Mouse (Mus musculus): Measurements from ENCODE around the gene Gm10100.
"Not testable (repeated sequence)": the region's sequence is repeated elsewhere in the genome, so short reads cannot be mapped to it uniquely, and the experiment has no call there.

Gm10100 gene

DNA sequence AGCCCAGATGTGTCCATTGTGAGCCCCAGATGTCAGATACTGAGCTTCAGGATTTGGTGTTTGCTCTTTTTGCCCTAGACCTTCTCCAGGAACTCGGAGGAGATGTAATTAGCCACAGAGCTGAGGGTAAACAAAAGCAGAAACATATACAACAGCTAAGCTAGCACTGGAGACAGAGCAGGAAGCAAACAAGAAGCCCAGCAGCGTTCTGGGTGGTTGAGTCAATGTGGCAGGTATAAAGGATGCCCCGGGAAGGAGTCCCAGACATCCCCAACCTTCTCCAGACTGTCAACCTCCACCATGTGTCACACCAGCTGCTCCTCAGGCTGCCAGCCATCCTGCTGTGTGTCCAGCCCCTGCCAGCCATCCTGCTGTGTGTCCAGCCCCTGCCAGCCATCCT, at the start of gene Gm10100:
Gene Gm10100 (plus strand): TSS at position 301 of the 400 bp plus-strand sequence.
- DNase-seq (ENCODE audit: low read depth, low spot score), result no peak

DNA sequence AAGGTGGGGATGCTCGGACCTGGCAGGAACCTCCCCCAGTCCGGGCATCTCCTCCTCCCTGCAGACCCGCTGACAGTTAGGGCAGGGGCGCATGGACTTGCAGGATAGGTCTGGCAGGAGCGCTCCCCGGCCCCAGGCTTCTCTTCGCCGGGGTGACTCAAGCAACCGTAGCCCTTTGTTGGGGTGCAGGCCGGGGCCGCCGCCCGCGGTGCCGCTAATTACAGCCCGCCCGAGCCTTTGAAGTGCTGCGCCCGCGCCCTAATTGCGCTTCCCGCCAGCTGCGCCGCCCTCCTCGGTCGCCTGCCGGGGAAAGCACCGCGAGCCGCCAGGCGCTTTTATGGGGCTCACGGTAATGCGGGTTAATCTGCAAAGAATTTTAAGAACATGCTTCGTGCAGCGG, 48.7 kb upstream of the Gm10100 start:
- peak; percentile 18 for DNase-seq (ENCODE audit: low read depth, low spot score)

DNA sequence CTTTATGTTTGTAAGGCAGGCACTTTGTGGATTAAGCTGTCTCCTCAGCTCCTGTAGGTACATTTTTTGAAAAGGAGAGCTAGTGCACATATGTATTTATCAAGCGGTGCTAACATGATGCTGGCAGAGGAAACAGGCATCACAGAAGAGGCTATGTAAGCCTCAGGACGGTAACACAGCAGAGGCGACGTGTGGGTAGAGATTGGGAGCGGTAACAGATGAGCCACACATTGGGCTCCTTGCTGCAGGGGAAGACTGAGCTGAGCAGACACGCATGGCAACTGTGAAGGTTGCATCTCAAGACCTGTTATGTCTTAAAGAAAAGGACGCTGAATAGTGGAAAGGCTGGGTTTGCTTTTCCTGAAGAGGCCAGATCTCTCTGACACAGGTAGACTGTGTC, 43.3 kb upstream of the Gm10100 start:
- DNase-seq (ENCODE audit: low read depth, low spot score), result no peak

DNA sequence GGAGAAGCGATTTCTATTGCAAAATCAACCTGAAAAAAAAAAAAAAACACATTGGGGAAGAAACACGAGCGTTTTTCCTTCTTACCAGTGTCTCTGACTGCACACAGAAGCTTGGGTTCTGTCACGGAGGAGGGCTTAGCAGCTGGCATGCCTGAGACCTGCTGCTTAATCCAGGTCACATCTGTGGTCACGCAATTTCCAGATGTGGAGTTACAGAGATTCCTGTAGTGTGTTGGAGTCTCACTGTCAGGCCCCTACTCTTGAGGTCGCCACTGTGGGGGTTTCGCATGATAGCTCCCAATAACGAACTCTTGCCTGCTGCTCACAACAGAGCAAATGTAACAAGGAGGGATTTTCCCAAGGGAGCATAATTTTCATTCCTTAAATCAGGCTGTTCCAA, 42.1 kb upstream of the Gm10100 start:
- DNase-seq (ENCODE audit: low read depth, low spot score), result no peak

DNA sequence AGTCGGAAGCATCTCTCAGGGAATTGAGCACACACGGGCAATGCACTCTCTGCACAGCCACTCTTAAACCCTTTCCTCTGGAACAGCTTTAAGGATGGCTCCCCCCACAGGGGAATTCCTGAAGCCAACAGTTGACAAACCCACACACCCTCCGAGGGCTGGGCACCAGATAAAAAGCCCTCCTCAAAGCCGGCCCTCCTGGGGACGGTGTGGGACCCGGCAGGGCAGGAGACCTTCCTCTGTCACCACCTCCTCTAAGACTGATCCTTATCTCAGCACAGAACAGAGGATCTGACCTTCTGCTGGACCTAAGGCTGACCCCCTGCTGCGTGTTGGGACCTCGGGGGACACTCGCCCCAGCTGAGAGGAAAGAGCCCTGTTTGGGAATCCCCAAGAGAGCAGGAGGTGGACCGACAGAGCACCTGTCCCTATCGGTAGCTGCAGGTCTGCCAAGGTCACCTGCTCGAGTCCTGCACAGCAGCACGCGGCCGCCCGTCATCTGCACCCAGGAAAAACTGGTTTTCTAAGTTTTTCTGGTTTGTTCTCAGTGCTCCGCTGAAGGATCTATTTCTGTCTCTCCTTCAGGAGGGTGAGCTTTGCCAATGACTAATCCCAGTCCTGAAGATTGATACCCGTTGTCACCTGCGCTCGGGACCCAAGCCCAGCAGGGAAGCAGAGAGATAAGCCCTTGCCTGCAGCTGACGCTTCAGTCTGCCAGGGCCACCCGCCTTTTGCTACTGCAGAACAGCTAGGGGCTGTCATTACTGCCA, 40.2 kb upstream of the Gm10100 start, which contains the start of gene Tspear:
Gene Tspear (plus strand): TSS at position 675 of the 770 bp plus-strand sequence.
- no peak for DNase-seq (ENCODE audit: low read depth, low spot score)

DNA sequence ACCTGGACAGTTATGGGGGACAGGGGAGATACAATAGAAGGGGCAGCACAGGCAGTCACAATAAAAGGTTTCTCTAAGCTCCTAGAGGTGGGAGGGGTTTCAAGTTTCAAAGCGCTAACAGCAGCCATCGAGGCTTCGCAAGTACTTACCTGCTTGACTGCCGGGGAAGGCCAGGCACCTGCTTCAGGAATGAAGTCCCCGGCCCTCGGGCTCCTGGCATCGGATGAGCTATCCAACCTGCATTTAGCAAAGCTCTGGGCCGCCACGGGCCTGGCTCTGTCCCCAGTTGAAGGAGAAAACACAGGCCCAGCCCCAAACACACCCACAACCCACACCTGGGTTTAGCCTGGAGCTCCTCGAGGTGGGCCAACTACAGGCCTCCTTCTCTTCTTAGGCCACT, 39.3 kb upstream of the Gm10100 start:
- no peak for DNase-seq (ENCODE audit: low read depth, low spot score)

DNA sequence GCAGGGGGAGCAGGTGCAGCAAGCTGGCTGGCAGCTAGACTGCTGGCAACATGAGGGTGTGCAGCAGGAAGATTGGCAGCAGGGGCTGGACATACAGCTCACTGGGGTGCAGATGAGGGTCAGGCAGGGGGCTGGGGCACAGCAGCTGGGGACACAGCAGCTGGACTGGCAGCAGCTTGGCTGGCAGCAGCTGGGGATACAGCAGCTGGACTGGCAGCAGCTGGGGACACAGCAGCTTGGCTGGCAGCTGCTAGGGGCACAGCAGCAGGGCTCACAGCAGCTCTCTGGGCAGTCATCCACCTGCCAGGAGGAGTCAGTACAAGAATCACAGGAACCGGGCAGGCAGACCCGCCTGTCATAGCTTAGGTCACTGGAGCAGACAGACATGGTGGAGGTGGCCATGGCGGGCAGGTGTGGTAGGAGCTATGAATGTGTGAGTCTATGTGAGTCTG, 35.9 kb upstream of the Gm10100 start, which contains the start of gene Gm19402:
Gene Gm19402 (minus strand): TSS at position 402 of the 452 bp plus-strand sequence.
- DNase-seq (ENCODE audit: low read depth, low spot score), result not testable (repeated sequence)

DNA sequence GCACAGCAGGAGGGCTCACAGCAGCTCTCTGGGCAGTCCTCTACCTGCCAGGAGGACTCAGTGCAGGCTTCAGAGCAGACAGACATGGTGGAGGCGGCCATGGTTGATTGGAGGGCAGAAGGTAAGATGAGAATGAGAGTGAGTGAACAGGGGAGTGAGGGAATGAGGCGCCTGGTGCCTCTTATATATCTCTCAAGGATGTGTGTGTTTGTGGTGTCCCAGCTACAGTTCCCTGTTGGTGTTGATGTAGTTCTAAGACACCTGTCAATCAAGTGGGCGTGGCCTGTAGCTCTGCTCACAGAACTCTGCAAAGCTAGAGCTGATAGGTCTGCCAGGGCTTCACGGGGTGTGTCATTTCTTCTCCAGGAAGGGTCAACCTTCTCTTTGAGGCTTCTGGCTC, 29.2 kb upstream of the Gm10100 start, which contains the start of gene Gm9508:
Gene Gm9508 (minus strand): TSS at position 101 of the 400 bp plus-strand sequence.
- no peak for DNase-seq (ENCODE audit: low read depth, low spot score)

DNA sequence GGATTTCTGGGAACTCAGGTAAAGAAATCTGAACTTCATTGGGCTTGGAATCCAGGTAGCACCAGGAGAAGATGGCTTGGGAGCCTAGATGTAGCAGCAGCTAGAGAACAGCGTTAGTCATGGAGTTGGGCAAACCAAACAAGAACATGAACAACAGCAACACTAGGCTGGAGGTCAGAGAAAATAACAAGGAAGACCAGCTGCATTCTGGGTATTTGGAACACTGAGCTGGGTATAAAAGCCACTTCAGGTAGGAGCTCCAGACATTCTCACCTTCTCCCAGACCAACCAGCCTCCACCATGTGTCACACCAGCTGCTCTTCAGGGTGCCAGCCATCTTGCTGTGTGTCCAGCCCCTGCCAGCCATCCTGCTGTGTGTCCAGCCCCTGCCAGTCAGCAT, 20.0 kb upstream of the Gm10100 start, which contains the start of gene Gm10272:
Gene Gm10272 (plus strand): TSS at position 301 of the 400 bp plus-strand sequence.
- DNase-seq (ENCODE audit: low read depth, low spot score), result no peak

DNA sequence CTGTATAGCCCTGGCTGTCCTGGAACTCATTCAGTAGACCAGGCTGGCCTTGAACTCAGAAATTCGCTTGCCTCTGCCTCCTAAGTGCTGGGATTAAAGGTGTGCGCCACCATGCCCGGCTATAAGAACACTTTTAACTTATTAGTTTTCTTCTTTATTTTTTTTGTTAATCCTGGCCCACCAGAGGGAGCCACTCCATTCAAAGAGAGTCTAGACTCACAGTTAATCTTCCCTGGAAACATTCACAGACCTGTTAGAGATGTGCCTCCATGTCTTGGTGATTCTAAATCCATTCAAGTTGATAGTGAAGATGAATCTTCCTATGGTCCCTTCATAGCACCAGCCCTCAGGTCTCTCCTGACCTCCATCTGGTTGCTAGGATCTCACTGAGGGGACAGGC, 16.5 kb upstream of the Gm10100 start:
- no peak for DNase-seq (ENCODE audit: low read depth, low spot score)

DNA sequence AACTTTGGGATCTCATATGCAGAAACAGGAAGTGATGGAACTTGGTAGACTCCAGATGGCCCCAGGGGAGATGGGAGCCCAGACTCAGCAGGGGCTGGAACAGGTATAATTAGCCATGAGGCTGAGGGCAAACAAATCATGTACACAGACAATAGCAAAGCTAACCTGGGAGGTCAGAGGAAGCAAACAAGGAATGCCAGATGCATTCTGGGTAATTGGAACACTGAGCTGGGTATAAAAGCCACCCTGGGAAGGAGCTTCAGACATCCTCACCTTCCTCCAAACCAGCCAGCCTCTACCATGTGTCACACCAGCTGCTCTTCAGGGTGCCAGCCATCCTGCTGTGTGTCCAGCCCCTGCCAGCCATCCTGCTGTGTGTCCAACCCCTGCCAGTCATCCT, 15.1 kb upstream of the Gm10100 start, which contains the start of gene Gm10024:
Gene Gm10024 (plus strand): TSS at position 301 of the 400 bp plus-strand sequence.
- DNase-seq (ENCODE audit: low read depth, low spot score), result not testable (repeated sequence)

DNA sequence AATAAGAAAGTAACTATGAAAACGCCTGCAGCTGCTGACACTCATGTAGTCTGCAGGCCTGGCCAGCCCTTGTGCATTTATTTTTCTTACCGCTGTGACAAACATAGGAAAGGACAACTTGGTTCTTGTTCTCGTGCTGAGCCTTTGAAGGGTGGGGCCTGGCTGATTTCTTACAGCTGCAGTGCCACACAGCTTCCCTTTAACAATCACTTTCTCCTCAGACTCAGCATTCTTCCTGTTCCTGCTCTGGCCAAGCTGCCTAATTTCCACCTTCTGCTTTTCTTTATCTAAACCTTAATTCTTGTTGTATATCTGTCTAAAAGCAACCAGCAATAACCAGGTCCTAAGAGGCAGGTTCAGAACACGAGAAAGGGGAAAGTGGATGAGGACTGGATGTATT, 12.6 kb upstream of the Gm10100 start:
- no peak for DNase-seq (ENCODE audit: low read depth, low spot score)

DNA sequence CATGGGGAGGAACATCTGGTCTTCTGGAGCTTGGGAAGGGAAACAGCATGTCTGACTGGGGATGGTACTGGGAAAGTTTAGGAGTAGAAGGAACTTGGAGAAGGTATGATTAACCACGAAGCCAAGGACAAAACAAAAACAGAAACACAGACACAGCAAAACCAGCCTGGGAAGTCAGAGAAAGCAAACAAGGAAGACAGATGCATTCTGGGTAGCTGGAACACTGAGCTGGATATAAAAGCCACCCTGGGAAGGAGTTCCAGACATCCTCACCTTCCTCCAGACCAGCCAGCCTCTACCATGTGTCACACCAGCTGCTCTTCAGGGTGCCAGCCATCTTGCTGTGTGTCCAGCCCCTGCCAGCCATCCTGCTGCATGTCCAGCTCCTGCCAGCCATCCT, 10.8 kb upstream of the Gm10100 start, which contains the start of gene Gm10142:
Gene Gm10142 (plus strand): TSS at position 301 of the 400 bp plus-strand sequence.
- DNase-seq (ENCODE audit: low read depth, low spot score), result no peak

DNA sequence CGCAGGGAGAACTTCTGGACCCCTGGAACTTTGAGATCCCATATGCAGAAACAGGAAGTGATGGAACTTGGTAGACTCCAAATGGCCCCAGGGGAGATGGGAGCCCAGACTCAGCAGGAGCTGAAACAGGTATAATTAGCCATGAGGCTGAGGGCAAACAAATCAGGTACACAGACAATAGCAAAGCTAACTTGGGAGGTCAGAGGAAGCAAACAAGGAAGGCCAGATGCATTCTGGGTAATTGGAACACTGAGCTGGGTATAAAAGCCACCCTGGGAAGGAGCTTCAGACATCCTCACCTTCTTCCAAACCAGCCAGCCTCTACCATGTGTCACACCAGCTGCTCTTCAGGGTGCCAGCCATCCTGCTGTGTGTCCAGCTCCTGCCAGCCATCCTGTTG, 6.0 kb upstream of the Gm10100 start, which contains the start of gene Krtap12-1:
Gene Krtap12-1 (plus strand): TSS at position 301 of the 400 bp plus-strand sequence.
- not testable (repeated sequence) for DNase-seq (ENCODE audit: low read depth, low spot score)

DNA sequence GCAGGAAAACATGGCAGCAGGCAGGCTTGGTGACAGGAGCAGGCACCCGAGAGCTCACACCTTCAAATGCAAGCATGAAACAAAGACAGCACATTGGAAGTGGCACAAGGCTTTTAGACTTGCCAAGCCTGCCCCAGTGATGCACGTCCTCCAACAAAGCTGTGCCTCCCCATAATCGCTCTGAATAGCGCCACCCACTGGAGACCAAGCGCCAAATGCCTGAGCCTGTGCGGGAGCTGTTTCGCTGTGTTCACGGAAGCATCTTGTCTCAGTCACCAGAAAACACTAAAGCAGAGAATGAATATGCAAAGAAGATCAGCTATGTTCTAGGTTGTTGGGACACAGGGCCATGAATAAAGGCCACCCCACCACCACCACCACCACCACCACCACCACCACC, 1.4 kb upstream of the Gm10100 start:
- DNase-seq (ENCODE audit: low read depth, low spot score), result no peak

DNA sequence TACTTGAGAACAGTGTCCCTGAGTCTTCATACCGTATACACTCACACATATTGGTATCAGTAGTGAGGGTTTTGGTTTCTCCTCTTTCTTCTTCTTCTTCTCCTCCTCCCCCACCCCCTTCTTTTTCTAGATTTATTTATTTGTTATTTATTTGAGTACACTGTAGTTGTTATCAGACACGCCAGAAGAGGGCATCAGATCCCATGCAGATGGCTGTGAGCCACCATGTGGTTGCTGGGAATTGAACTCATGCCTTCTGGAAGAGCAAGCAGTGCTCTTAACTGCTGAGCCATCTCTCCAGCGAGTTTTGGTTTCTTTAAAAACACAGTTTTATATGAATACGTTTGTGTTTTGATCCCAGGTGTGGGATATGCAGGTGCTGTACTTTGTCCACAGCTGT, 2.0 kb downstream of the Gm10100 start:
- no peak for DNase-seq (ENCODE audit: low read depth, low spot score)

DNA sequence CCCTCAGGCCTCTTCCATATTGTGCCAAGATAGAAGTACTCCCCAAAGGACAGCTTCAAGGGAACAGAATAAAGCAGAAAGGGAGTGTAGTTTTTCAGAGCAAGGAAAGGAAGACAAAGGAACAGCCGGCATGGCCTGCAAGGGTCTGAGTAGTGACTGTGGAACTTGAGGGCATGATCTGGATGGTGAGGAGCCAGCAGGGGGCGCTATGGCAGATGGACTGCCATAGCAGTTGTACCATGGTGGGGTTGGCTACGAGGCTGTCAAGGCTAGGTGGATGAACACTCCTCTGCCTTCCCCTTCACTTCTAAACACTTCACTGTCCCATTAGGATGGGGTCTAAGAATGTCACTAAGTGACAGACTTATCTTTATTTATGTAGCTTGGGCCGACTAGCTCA, 3.0 kb downstream of the Gm10100 start:
- DNase-seq (ENCODE audit: low read depth, low spot score), result peak; percentile 8

DNA sequence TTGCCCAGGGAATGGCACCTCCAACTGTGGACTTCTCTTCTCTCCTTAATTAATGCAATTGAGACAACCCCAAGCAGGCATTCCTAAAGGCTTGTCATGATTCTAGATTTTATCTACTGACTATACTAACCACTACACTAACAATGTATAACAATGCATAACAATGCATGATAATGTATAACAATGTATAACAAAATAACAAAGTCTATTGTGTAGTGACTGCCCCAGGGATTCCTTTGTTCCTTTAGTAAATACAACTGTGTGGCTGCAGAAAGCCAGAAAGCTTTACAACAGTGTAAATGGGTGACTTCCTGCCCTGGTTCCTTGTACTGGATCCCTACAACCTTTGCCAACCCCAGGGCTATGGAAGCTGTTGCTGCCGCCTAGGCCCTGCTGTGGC, 9.6 kb downstream of the Gm10100 start:
- no peak for DNase-seq (ENCODE audit: low read depth, low spot score)

DNA sequence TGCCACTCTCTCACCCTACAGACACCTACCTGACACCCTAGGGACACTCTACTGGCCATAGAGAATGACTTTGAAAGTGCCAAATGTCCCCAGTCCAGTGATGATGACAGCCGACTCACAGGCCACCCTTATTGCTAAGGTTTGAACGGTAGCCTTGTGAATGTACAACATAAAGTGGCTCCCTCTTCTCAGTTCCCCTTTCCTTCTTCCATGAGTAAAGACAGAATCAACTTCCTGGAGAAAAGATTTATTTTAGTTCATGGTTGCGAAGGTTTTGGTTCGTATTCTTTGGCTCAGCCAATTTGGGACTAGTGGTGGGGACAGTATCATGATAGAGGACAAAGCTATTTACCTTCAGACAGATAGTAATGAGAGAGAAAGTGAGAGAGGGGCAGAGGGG, 12.6 kb downstream of the Gm10100 start:
- DNase-seq (ENCODE audit: low read depth, low spot score), result no peak

DNA sequence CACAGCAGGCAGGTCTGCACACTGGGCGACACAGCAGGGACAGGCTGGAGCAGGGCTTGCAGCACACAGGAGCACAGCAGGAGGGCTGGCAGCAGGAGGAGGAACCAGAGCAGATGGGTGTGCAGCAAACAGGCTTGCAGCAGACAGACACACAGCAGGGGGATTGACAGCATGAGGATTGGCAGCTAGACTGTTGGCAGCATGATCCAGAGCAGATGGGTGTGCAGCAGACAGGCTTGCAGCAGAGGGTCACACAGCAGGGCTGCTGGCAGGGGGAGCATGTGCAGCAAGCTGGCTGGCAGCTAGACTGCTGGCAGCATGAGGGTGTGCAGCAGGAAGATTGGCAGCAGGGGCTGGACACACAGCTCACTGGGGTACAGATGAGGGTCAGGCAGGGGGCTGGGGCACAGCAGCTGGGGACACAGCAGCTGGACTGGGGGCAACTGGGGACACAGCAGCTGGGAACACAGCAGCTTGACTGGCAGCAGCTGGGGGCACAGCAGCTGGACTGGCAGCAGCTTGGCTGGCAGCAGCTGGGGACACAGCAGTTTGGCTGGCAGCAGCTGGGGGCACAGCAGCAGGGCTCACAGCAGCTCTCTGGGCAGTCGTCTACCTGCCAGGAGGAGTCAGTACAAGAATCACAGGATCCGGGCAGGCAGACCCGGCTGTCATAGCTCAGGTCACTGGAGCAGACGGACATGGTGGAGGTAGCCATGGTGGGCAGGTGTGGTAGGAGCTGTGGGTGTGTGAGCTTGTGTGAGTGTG, 15.8 kb downstream of the Gm10100 start, which contains the start of gene Gm18596:
Gene Gm18596 (minus strand): TSS at position 715 of the 765 bp plus-strand sequence.
- not testable (repeated sequence) for DNase-seq (ENCODE audit: low read depth, low spot score)

DNA sequence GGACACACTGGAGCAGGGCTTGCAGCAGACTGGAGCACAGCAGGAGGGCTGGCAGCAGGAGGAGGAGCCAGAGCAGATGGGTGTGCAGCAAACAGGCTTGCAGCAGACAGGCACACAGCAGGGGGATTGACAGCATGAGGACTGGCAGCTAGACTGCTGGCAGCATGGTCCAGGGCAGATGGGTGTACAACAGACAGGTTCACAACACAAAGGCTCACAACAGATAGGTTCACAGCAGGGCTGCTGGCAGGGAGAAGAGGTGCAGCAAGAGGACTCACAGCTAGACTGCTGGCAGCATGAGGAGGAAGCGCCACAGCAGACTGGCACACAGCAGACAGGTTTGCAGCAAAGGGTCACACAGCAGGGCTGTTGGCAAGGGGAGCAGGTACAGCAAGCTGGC, 24.4 kb downstream of the Gm10100 start:
- DNase-seq (ENCODE audit: low read depth, low spot score), result not testable (repeated sequence)

DNA sequence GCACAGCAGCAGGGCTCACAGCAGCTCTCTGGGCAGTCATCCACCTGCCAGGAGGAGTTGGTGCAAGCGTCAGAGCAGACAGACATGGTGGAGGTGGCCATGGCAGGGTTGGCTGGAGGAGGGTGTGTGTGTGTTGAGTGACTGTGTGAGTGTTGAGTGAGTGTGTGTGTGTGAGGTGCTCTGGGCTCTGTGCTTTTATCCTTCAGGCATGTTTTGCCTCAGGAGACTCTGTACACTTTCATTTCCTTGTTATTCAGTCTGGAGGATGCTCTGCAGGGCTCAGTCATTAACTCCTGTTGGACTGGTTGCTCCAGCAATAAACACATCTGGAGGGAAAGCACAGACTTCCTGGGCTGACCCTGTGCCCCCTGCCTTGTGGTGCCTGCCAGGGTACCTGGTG, 25.0 kb downstream of the Gm10100 start, which contains the start of gene Gm9736:
Gene Gm9736 (minus strand): TSS at position 101 of the 400 bp plus-strand sequence.
- not testable (repeated sequence) for DNase-seq (ENCODE audit: low read depth, low spot score)

Measured in CD4-positive helper T cell, adult 2 months (primary cell).